Mouse (Mus musculus): ENCODE results near the gene Olfr316. TPM values are rescaled to one million over a fixed set of nuclear protein-coding genes. Genes with fewer than 3 reads are reported as not detected.
"Not testable (repeated sequence)": the region's sequence is repeated elsewhere in the genome, so short reads cannot be mapped to it uniquely, and the experiment has no call there.

The Olfr316 gene
- polyA plus RNA-seq, 1 experiment = not detected

DNA sequence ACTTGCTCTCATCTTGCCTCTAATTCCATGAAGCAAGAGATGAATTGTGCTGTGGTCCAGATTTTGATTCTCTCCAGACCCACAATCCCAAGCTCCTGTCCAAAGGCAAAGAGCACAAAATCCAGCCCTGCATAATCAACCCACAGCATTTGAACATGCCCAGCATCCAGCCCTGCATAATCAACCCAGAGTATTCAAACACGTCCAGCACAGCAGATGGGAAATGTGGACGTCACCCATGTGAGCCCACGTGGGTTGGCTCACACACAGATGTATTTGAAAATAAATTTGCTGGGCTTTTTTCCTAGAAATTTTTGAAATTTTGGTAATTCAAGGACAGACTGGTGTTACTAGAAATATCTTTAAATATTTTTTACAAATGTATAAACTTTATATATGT, 19.2 kb upstream of the Olfr316 start:
- Histone ChIP-seq H3K9ac (ENCODE audit: low read depth, poor library complexity, severe bottlenecking) (no peak overlapping the region), H3K4me1 (ENCODE audit: control insufficient read depth, insufficient read depth, low read length) (no peaks in the 10 kb centered on the region), H3K36me3 (ENCODE audit: control insufficient read depth, insufficient read depth, low read length, poor library complexity, severe bottlenecking) (no peaks in the 10 kb centered on the region), H3K4me3 (ENCODE audit: low read depth, low read length) (no peak overlapping the region), H3K9me3 (replicated peaks; ENCODE audit: control insufficient read depth, insufficient read depth, low read length, poor library complexity, severe bottlenecking) (no peaks in the 10 kb centered on the region), H3K27ac (ENCODE audit: insufficient read depth, low read length) (no peak overlapping the region), H3K27me3 (ENCODE audit: control insufficient read depth, insufficient read depth, low read length, poor library complexity, severe bottlenecking) (no peaks in the 10 kb centered on the region)
- TF ChIP-seq EP300 (IDR thresholded peaks at IDR 0.05; ENCODE audit: insufficient read depth, low read depth, low read length) (no peak), POLR2A (IDR thresholded peaks at IDR 0.05; ENCODE audit: insufficient read depth, low read length) (no peak), CTCF (IDR thresholded peaks at IDR 0.05; ENCODE audit: low read depth, low read length) (no peak)

- Histone ChIP-seq H3K4me3 (ENCODE audit: low read depth, low read length) (no peak within 1 kb of the TSS), H3K4me1 (ENCODE audit: control insufficient read depth, insufficient read depth, low read length) (no peaks in the 10 kb centered on the region), H3K36me3 (ENCODE audit: control insufficient read depth, insufficient read depth, low read length, poor library complexity, severe bottlenecking) (no peaks in the 10 kb centered on the region), H3K27ac (ENCODE audit: insufficient read depth, low read length) (no peak within 1 kb of the TSS), H3K9me3 (replicated peaks; ENCODE audit: control insufficient read depth, insufficient read depth, low read length, poor library complexity, severe bottlenecking) (no peaks in the 10 kb centered on the region), H3K9ac (ENCODE audit: low read depth, poor library complexity, severe bottlenecking) (no peak within 1 kb of the TSS), H3K27me3 (ENCODE audit: control insufficient read depth, insufficient read depth, low read length, poor library complexity, severe bottlenecking) (no peaks in the 10 kb centered on the region)
- TF ChIP-seq POLR2A (IDR thresholded peaks at IDR 0.05; ENCODE audit: insufficient read depth, low read length) (no peak), EP300 (IDR thresholded peaks at IDR 0.05; ENCODE audit: insufficient read depth, low read depth, low read length) (no peak), CTCF (IDR thresholded peaks at IDR 0.05; ENCODE audit: low read depth, low read length) (no peak)
Measured at GRCm38 (mm10) chr11:58738792-58739262, 13.7 kb upstream of the Olfr316 start, which contains the start of gene Olfr317. Gene Olfr317, minus strand, starts transcription at chr11:58739212.

DNA sequence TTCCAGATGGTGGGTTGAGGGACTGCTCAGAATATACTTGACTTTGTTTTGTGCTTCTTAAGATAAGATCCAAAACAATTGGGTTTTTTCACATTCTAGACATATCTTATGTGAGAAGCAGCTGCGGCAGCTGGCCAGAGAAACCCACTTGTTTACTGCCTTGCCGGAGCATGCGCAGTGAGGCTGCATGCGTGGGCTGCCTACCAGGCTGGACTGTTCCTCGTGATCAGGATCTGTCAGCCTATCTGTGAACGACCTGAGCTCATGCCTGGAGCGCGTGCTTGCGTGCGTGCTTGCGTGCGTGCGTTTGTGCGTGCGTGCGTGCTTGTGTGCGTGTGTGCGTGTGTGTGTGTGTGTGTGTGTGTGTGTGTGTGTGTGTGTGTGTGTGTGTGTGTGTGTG, 1.4 kb upstream of the Olfr316 start:
- not testable (repeated sequence) for H3K4me1 ChIP-seq (ENCODE audit: control insufficient read depth, insufficient read depth, low read length); H3K9ac ChIP-seq (ENCODE audit: low read depth, poor library complexity, severe bottlenecking); H3K36me3 ChIP-seq (ENCODE audit: control insufficient read depth, insufficient read depth, low read length, poor library complexity, severe bottlenecking); H3K4me3 ChIP-seq (ENCODE audit: low read depth, low read length); H3K27ac ChIP-seq (ENCODE audit: insufficient read depth, low read length); H3K9me3 ChIP-seq (replicated peaks; ENCODE audit: control insufficient read depth, insufficient read depth, low read length, poor library complexity, severe bottlenecking); H3K27me3 ChIP-seq (ENCODE audit: control insufficient read depth, insufficient read depth, low read length, poor library complexity, severe bottlenecking)

DNA sequence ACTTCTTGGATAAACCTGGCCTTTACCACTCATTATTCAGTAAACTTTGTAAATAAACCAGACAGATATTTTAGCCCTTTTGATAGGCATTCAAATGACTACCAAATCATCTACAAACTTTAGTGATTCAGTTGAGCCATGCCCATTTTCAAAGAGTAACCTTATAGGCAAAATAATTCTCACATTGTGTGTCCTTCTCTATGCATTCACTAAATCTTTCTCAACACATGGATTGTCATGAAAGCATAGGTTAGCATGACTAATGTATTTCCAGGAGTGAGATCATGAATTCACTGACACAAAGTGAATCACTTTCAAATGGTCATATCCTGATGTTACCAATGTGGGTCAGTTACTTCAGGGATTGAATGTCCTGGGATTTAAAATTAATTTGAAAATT, 20.4 kb downstream of the Olfr316 start, which contains the start of gene Olfr315:
TSS of gene Olfr315 (plus strand) at position 301 of the 400 bp plus-strand sequence.
- no peak within 1 kb of the TSS for H3K4me3 ChIP-seq (ENCODE audit: low read depth, low read length)
- no peak within 1 kb of the TSS for H3K9ac ChIP-seq (ENCODE audit: low read depth, poor library complexity, severe bottlenecking)
- TF ChIP-seq CTCF (IDR thresholded peaks at IDR 0.05; ENCODE audit: low read depth, low read length) = no peak
- no peak for TF ChIP-seq EP300 (IDR thresholded peaks at IDR 0.05; ENCODE audit: insufficient read depth, low read depth, low read length)
- no peak for TF ChIP-seq POLR2A (IDR thresholded peaks at IDR 0.05; ENCODE audit: insufficient read depth, low read length)
- H3K4me1 ChIP-seq (ENCODE audit: control insufficient read depth, insufficient read depth, low read length) = no peaks in the 10 kb centered on the region
- H3K9me3 ChIP-seq (replicated peaks; ENCODE audit: control insufficient read depth, insufficient read depth, low read length, poor library complexity, severe bottlenecking) = no peaks in the 10 kb centered on the region
- no peak within 1 kb of the TSS for H3K27ac ChIP-seq (ENCODE audit: insufficient read depth, low read length)
- H3K36me3 ChIP-seq (ENCODE audit: control insufficient read depth, insufficient read depth, low read length, poor library complexity, severe bottlenecking) = no peaks in the 10 kb centered on the region
- no peaks in the 10 kb centered on the region for H3K27me3 ChIP-seq (ENCODE audit: control insufficient read depth, insufficient read depth, low read length, poor library complexity, severe bottlenecking)

DNA sequence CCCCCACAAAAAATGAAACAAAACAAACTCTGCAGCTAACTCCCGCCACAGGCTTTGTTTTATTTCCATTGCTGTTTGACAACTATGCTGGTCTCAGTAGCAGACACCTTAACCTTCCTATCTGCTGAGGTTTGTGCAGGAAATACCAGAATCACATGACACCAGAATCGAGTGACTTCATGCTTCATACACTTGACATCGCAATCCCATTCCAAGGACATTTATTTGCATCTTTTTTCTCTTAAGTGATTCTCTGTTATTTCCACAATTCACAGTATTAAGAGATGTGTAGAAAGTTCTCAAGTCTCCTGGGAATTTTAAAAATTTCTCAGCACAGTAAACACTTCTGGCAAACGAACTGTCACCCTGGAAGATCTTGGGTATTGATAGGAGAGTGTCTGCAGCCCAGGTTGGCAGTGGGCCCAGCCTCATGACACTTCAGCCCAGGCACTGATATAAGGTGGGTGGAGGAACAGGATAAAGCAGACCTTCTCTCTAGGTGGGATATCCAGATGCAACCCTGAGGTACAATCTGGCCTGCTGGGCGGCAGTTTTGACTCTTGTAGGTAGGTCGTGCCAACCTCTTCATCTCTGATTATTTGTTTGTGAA, 30.1 kb downstream of the Olfr316 start, which contains the start of gene Olfr314:
TSS of gene Olfr314 (plus strand) at position 473 of the 610 bp plus-strand sequence.
- TF ChIP-seq EP300 (IDR thresholded peaks at IDR 0.05; ENCODE audit: insufficient read depth, low read depth, low read length) (no peak), CTCF (IDR thresholded peaks at IDR 0.05; ENCODE audit: low read depth, low read length) (no peak), POLR2A (IDR thresholded peaks at IDR 0.05; ENCODE audit: insufficient read depth, low read length) (no peak)
- Histone ChIP-seq H3K27me3 (ENCODE audit: control insufficient read depth, insufficient read depth, low read length, poor library complexity, severe bottlenecking) (no peaks in the 10 kb centered on the region), H3K27ac (ENCODE audit: insufficient read depth, low read length) (no peak within 1 kb of the TSS), H3K36me3 (ENCODE audit: control insufficient read depth, insufficient read depth, low read length, poor library complexity, severe bottlenecking) (no peaks in the 10 kb centered on the region), H3K9me3 (replicated peaks; ENCODE audit: control insufficient read depth, insufficient read depth, low read length, poor library complexity, severe bottlenecking) (no peaks in the 10 kb centered on the region), H3K9ac (ENCODE audit: low read depth, poor library complexity, severe bottlenecking) (no peak within 1 kb of the TSS), H3K4me1 (ENCODE audit: control insufficient read depth, insufficient read depth, low read length) (no peaks in the 10 kb centered on the region), H3K4me3 (ENCODE audit: low read depth, low read length) (no peak within 1 kb of the TSS)

DNA sequence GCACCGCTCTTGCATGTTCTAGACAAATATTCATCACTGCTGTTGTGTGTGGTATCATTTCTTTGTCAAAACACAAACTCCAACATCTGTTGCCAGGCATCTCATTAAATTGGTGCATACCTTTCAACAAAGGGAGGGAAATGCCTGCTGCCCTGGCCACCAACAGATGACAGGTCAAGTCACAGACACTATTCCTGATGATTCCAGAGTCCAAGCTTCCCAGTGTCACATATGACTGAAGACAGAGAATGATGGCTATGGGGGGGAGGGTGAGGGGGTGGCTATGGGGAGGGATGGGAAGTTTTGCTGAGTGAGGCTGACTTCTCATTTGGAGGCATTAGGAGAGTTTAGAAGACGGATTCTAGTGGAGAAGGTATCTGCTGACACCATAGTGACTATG, 31.6 kb downstream of the Olfr316 start:
- no peak overlapping the region for H3K9ac ChIP-seq (ENCODE audit: low read depth, poor library complexity, severe bottlenecking)
- no peak overlapping the region for H3K27ac ChIP-seq (ENCODE audit: insufficient read depth, low read length)
- H3K4me3 ChIP-seq (ENCODE audit: low read depth, low read length) = no peak overlapping the region
- no peaks in the 10 kb centered on the region for H3K9me3 ChIP-seq (replicated peaks; ENCODE audit: control insufficient read depth, insufficient read depth, low read length, poor library complexity, severe bottlenecking)
- no peaks in the 10 kb centered on the region for H3K36me3 ChIP-seq (ENCODE audit: control insufficient read depth, insufficient read depth, low read length, poor library complexity, severe bottlenecking)
- no peaks in the 10 kb centered on the region for H3K4me1 ChIP-seq (ENCODE audit: control insufficient read depth, insufficient read depth, low read length)
- no peak for TF ChIP-seq CTCF (IDR thresholded peaks at IDR 0.05; ENCODE audit: low read depth, low read length)
- no peak for TF ChIP-seq EP300 (IDR thresholded peaks at IDR 0.05; ENCODE audit: insufficient read depth, low read depth, low read length)
- TF ChIP-seq POLR2A (IDR thresholded peaks at IDR 0.05; ENCODE audit: insufficient read depth, low read length) = no peak
- H3K27me3 ChIP-seq (ENCODE audit: control insufficient read depth, insufficient read depth, low read length, poor library complexity, severe bottlenecking) = no peaks in the 10 kb centered on the region
